Mouse (Mus musculus) gastrocnemius, postnatal 14 days (tissue): ENCODE data around the gene Olfr623. TPM values are rescaled to one million over a fixed set of nuclear protein-coding genes. Genes with fewer than 3 reads are reported as not detected.

Experiments
- DNase-seq: peaks from one replicate; pipeline ENCODE4 v3.0.0; 2021; ENCODE audit warnings: mixed read lengths
- intact Hi-C: fragments of 180-260 bp; cut with DNase I; formaldehyde crosslinking; loops from one replicate; pipeline ENCODE4 v1.15.1; 2025; ENCODE audit warnings: low total_unique reads
- long read RNA-seq, 2 experiments: library from polyadenylated mRNA; stranded (forward); transcript quantifications; one replicate each; pipeline ENCODE4 v2.0.0; 2021
- total RNA-seq, 2 experiments: library from RNA; stranded (reverse); gene quantifications; 2 replicates each; pipeline ENCODE4 v1.2.3; 2021

The Olfr623 gene
- total RNA-seq, result not detected
- long read RNA-seq, experiment 1, result 0 reads
- long read RNA-seq, experiment 2, result 0 reads

- intact Hi-C loops, result no loop called here
- DNase-seq, result no peak
Observed at GRCm38 (mm10) chr7:103663598-103663997, at the start of gene Olfr623. Gene Olfr623, minus strand, starts transcription at chr7:103663698.

- no peak for DNase-seq
- intact Hi-C loops, result no loop called here
Observed at GRCm38 (mm10) chr7:103712024-103712423, 48.5 kb upstream of the Olfr623 start.

- intact Hi-C loops, result no loop called here
- no peak for DNase-seq
Observed at GRCm38 (mm10) chr7:103699469-103699868, 36.0 kb upstream of the Olfr623 start.

- intact Hi-C loops, result no loop called here
Observed at GRCm38 (mm10) chr7:103682420-103682819, 18.9 kb upstream of the Olfr623 start, which contains the start of gene Olfr625-ps1. Gene Olfr625-ps1, plus strand, starts transcription at chr7:103682720.

GRCm38 (mm10) chr7:103671091-103671490, 7.6 kb upstream of the Olfr623 start, which contains the start of gene Olfr624:
Gene Olfr624, minus strand, starts transcription at chr7:103671191.
- DNase-seq, result no peak
- intact Hi-C loops, result no loop called here

More at GRCm38 (mm10) chr7:103682420-103682819, 18.9 kb upstream of the Olfr623 start, which contains the start of gene Olfr625-ps1:
- no peak for DNase-seq

- DNase-seq, result no peak
- intact Hi-C loops, result no loop called here
Observed at GRCm38 (mm10) chr7:103644070-103644469, 19.4 kb downstream of the Olfr623 start.

GRCm38 (mm10) chr7:103642602-103643001, 20.9 kb downstream of the Olfr623 start, which contains the start of gene Olfr622:
Gene Olfr622, minus strand, starts transcription at chr7:103642702.
- intact Hi-C loops, result no loop called here
- no peak for DNase-seq

GRCm38 (mm10) chr7:103636795-103637194, 26.7 kb downstream of the Olfr623 start:
- no peak for DNase-seq
- intact Hi-C loops, result no loop called here

GRCm38 (mm10) chr7:103612434-103612833, 51.1 kb downstream of the Olfr623 start, which contains the start of gene Olfr620:
Gene Olfr620, minus strand, starts transcription at chr7:103612534.
- intact Hi-C loops, result no loop called here
- no peak for DNase-seq

Other genes with a start within 250 kb of the Olfr623 start
- not detected for gene Usp17lc, start 248.6 kb downstream of the Olfr623 start, total RNA-seq
- not detected for gene Olfr605, start 218.3 kb downstream of the Olfr623 start, total RNA-seq
- gene Olfr606, start 214.7 kb downstream of the Olfr623 start, total RNA-seq, result not detected
- not detected for gene Olfr607, start 199.5 kb downstream of the Olfr623 start, total RNA-seq
- gene Olfr608, start 193.8 kb downstream of the Olfr623 start, total RNA-seq, result not detected
- not detected for gene Olfr609, start 165.6 kb downstream of the Olfr623 start, total RNA-seq
- gene Olfr610, start 151.6 kb downstream of the Olfr623 start, total RNA-seq, result not detected
- gene Olfr611, start 142.9 kb downstream of the Olfr623 start, total RNA-seq, result not detected
- not detected for gene Olfr612, start 121.0 kb downstream of the Olfr623 start, total RNA-seq
- gene Olfr613, start 115.6 kb downstream of the Olfr623 start, total RNA-seq, result not detected
- not detected for gene Olfr615, start 107.6 kb downstream of the Olfr623 start, total RNA-seq
- not detected for gene Olfr616, start 94.6 kb downstream of the Olfr623 start, total RNA-seq
- not detected for gene Olfr617, start 90.6 kb downstream of the Olfr623 start, total RNA-seq
- gene Olfr618, start 73.6 kb downstream of the Olfr623 start, total RNA-seq, result not detected
- not detected for gene Olfr619, start 63.1 kb downstream of the Olfr623 start, total RNA-seq
- gene Olfr620, start 51.2 kb downstream of the Olfr623 start, total RNA-seq, result not detected
- not detected for gene Olfr622, start 21.0 kb downstream of the Olfr623 start, total RNA-seq
- gene Olfr624, start 7.5 kb upstream of the Olfr623 start, total RNA-seq, result not detected
- not detected for gene Olfr625-ps1, start 19.0 kb upstream of the Olfr623 start, total RNA-seq
- not detected for gene Olfr243, start 51.0 kb upstream of the Olfr623 start, total RNA-seq
- not detected for gene Olfr628, start 66.7 kb upstream of the Olfr623 start, total RNA-seq
- not detected for gene Olfr629, start 81.2 kb upstream of the Olfr623 start, total RNA-seq
- gene Olfr630, start 93.6 kb upstream of the Olfr623 start, total RNA-seq, result not detected
- not detected for gene Olfr69, start 107.9 kb upstream of the Olfr623 start, total RNA-seq
- not detected for gene Olfr68, start 116.0 kb upstream of the Olfr623 start, total RNA-seq
- gene Olfr67, start 128.1 kb upstream of the Olfr623 start, total RNA-seq, result not detected
- 100 to 1,000 TPM; 114 to 127 TPM for gene Hbb-bt, start 150.3 kb upstream of the Olfr623 start, total RNA-seq
- 1,000 to 10,000 TPM; 1,097 to 1,122 TPM for gene Hbb-bs, start 164.4 kb upstream of the Olfr623 start, total RNA-seq
- not detected for gene Hbb-bh2, start 176.8 kb upstream of the Olfr623 start, total RNA-seq
- gene Hbb-bh1, start 179.5 kb upstream of the Olfr623 start, total RNA-seq, result not detected
- gene Hbb-y, start 189.5 kb upstream of the Olfr623 start, total RNA-seq, result not detected
- gene Olfr66, start 222.6 kb upstream of the Olfr623 start, total RNA-seq, result not detected
- not detected for gene Olfr64, start 230.8 kb upstream of the Olfr623 start, total RNA-seq
- not detected for gene Olfr65, start 239.8 kb upstream of the Olfr623 start, total RNA-seq